ENCODE assay signal across 8 mouse cellular contexts in the genomic region with DNA sequence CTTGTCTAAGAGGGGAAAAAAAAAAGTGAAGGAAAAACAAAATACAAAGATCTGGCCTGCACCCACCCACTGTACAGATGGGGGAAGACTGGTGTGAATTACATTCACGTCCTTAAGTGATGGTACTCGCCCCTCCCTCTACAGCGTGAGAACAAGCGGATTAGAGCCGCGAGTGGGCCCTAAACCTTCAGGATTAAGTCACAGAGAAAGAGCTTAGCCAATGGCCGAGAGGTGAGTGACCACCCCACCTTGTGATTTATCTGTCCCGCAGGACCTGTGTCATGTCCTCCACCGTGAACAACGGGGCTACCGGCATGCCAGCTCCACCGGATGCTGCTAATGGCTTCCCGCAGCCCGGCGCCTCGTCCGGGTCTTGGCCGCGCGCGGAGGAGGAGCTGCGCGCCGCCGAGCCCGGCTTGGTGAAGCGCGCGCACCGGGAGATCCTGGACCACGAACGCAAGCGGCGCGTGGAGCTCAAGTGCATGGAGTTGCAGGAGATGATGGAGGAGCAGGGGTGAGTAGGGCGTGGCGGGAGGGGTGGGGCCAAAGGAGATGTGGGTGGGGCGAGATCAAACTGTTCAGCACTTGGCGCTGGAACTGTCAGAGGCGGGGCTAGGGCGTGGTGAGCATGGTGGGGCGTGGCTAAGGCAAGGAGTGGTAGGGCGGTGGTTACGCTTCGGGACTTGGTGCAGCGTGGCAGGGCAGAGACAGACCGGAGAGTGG. TPM values are rescaled to one million over a fixed set of nuclear protein-coding genes. Genes with fewer than 3 reads are reported as not detected.
DNase-seq lines count a peak whose midpoint lies in the region; ATAC-seq and TF ChIP-seq lines count a peak whose summit lies in the region.

No protein-coding gene starts in this region.

- WGBS in forebrain, embryonic 15.5 days: 1% methylated on average over 47 of the region's 47 CpGs
- WGBS in hindbrain, embryonic 13.5 days: 2% methylated on average over 47 of the region's 47 CpGs

- no peaks in the 10 kb centered on the region for H3K9me3 ChIP-seq in forebrain, embryonic 15.5 days
- H3K9me3 ChIP-seq in hindbrain, embryonic 13.5 days: no peaks in the 10 kb centered on the region

- peak overlapping the region; percentile 43 for H3K4me3 ChIP-seq in forebrain, embryonic 15.5 days
- H3K4me3 ChIP-seq in hindbrain, embryonic 13.5 days: peak overlapping the region; percentile 46

- POLR2A ChIA-PET in Patski (lab: Charles Lee): interaction anchor here (0.6 kb wide), 1 partner anchor 58 kb away, joined by 4 read pairs; no protein-coding TSS in a partner anchor

- CTCF ChIA-PET in Patski (lab: Charles Lee): no interaction called here

- peak overlapping the region; percentile 68 for H3K27ac ChIP-seq in forebrain, embryonic 15.5 days (replicated peaks)
- H3K27ac ChIP-seq in hindbrain, embryonic 13.5 days: peak overlapping the region; percentile 79

- peaks cover 28% of the 10 kb centered on the region for H3K4me1 ChIP-seq in forebrain, embryonic 15.5 days
- H3K4me1 ChIP-seq in hindbrain, embryonic 13.5 days (replicated peaks): peaks cover 36% of the 10 kb centered on the region

- ATAC-seq in Patski: peak; percentile 38
- ATAC-seq in forebrain, embryonic 15.5 days (replicated peaks): peak; percentile 88
- peak; percentile 83 for ATAC-seq in hindbrain, embryonic 13.5 days (ENCODE audit: low FRiP score)

- no peak for DNase-seq in Patski (ENCODE audit: low read depth, low spot score)
- DNase-seq in cerebellum, adult 11 months: peak; percentile 75
- DNase-seq in layer of hippocampus, postnatal 25 days (ENCODE audit: extremely low spot score in 1 of 2, low spot score in 1 of 2): peak; percentile 45 to 48
- DNase-seq in lung, postnatal 10 days: peak; percentile 73
- peak; percentile 73 for DNase-seq in retina, adult 2 months (ENCODE audit: low read depth, low spot score)
- DNase-seq in thymus, postnatal 25 days: peak; percentile 45

- no peak for TF ChIP-seq CTCF in Patski (IDR thresholded peaks at IDR 0.05)

- peak overlapping the region; percentile 38 for H3K9ac ChIP-seq in forebrain, embryonic 15.5 days (replicated peaks)
- peak overlapping the region; percentile 73 for H3K9ac ChIP-seq in hindbrain, embryonic 13.5 days

- H3K36me3 ChIP-seq in forebrain, embryonic 15.5 days: no peaks in the 10 kb centered on the region
- peaks cover 2% of the 10 kb centered on the region; the same call in 1 of the 2 replicates for H3K36me3 ChIP-seq in hindbrain, embryonic 13.5 days

- H3K4me2 ChIP-seq in forebrain, embryonic 15.5 days (replicated peaks): peak overlapping the region; percentile 77
- peak overlapping the region; percentile 82 for H3K4me2 ChIP-seq in hindbrain, embryonic 13.5 days

- peaks cover 5% of the 10 kb centered on the region for H3K27me3 ChIP-seq in Patski
- no peaks in the 10 kb centered on the region for H3K27me3 ChIP-seq in forebrain, embryonic 15.5 days
- H3K27me3 ChIP-seq in hindbrain, embryonic 13.5 days: no peaks in the 10 kb centered on the region

- in situ Hi-C loops in Patski (cut with MboI; ENCODE audit: low pct_unique_long_range_greater_than_20kb): no loop called here

RNA-seq across cellular contexts. Expression of gene Srrm3, which starts 28.2 kb away (rescaled TPM):
- polyA plus RNA-seq in Patski (2021): 0.01 TPM
- polyA plus RNA-seq in forebrain, embryonic 15.5 days (2015; fragmentation: Nextera tagmentation; extraction: Ambion mirVana): 56.0 and 61.2 TPM in 2 replicates
- 88.0 and 90.6 TPM in 2 replicates for polyA plus RNA-seq in hindbrain, embryonic 13.5 days (2015; fragmentation: Nextera tagmentation; extraction: Ambion mirVana)
- 10 to 100 TPM; 62.7 to 81.7 TPM for total RNA-seq in layer of hippocampus, postnatal 25 days (2021)

RNA-seq across cellular contexts. Expression of gene Hspb1, which starts 52.8 kb away (rescaled TPM):
- 616 TPM for polyA plus RNA-seq in Patski (2021)
- polyA plus RNA-seq in forebrain, embryonic 15.5 days (2015; fragmentation: Nextera tagmentation; extraction: Ambion mirVana): 6.2 and 6.5 TPM in 2 replicates
- 8.9 and 10.3 TPM in 2 replicates for polyA plus RNA-seq in hindbrain, embryonic 13.5 days (2015; fragmentation: Nextera tagmentation; extraction: Ambion mirVana)
- total RNA-seq in layer of hippocampus, postnatal 25 days (2021): 10 to 100 TPM in 1 of 2 experiments, 1 to 10 TPM in 1; 7.7 to 14.4 TPM

RNA-seq across cellular contexts. Expression of gene Mdh2, which starts 56.6 kb away (rescaled TPM):
- polyA plus RNA-seq in Patski (2021): 1,249 TPM
- polyA plus RNA-seq in forebrain, embryonic 15.5 days (2015; fragmentation: Nextera tagmentation; extraction: Ambion mirVana): 554 and 557 TPM in 2 replicates
- polyA plus RNA-seq in hindbrain, embryonic 13.5 days (2015; fragmentation: Nextera tagmentation; extraction: Ambion mirVana): 593 and 594 TPM in 2 replicates
- total RNA-seq in layer of hippocampus, postnatal 25 days (2021): 100 to 1,000 TPM; 397 to 426 TPM

RNA-seq across cellular contexts. Expression of gene Styxl1, which starts 56.7 kb away (rescaled TPM):
- 1.5 TPM for polyA plus RNA-seq in Patski (2021)
- 0.34 TPM in 2 replicates for polyA plus RNA-seq in forebrain, embryonic 15.5 days (2015; fragmentation: Nextera tagmentation; extraction: Ambion mirVana)
- 0.25 and 0.65 TPM in 2 replicates for polyA plus RNA-seq in hindbrain, embryonic 13.5 days (2015; fragmentation: Nextera tagmentation; extraction: Ambion mirVana)
- total RNA-seq in layer of hippocampus, postnatal 25 days (2021): under 1 TPM in 1 of 2 experiments, not detected in 1; 0.40 TPM

Comparison
In these comparisons a context has a peak if more than half of its experiments do, and no peak if none do; other contexts are left out.
1. ATAC-seq: peak in every context shown above with its lines; median percentile 88 in forebrain, embryonic 15.5 days; 83 in hindbrain, embryonic 13.5 days; 38 in Patski.
2. RNA of gene Srrm3, which starts 28.2 kb away (polyA plus RNA-seq): 88.0 to 90.6 TPM in hindbrain, embryonic 13.5 days and 56.0 to 61.2 TPM in forebrain, embryonic 15.5 days; 0.01 TPM in Patski (single experiment); every median in the first group is over 10 times any median in the second.
3. RNA of gene Hspb1, which starts 52.8 kb away (polyA plus RNA-seq): 616 TPM in Patski (single experiment); 8.9 to 10.3 TPM in hindbrain, embryonic 13.5 days and 6.2 to 6.5 TPM in forebrain, embryonic 15.5 days; every median in the first group is over 10 times any median in the second.